Mouse (Mus musculus): ENCODE data around the gene Foxl1.

The Foxl1 gene

GRCm38 (mm10) chr8:121127756-121128375 is at the start of gene Foxl1:
Foxl1 (plus strand) TSS chr8:121127940.
- DNase-seq: no peak

GRCm38 (mm10) chr8:121078721-121079120 is 49.0 kb upstream of the Foxl1 start:
- DNase-seq: no peak

- no peak for DNase-seq
Measured at GRCm38 (mm10) chr8:121079201-121079600, 48.5 kb upstream of the Foxl1 start.

- DNase-seq: no peak
Measured at GRCm38 (mm10) chr8:121079944-121080343, 47.8 kb upstream of the Foxl1 start.

- no peak for DNase-seq
Measured at GRCm38 (mm10) chr8:121080361-121081090, 47.2 kb upstream of the Foxl1 start.

GRCm38 (mm10) chr8:121081398-121081797 is 46.3 kb upstream of the Foxl1 start:
- DNase-seq: no peak

GRCm38 (mm10) chr8:121082218-121083092 is 45.3 kb upstream of the Foxl1 start:
- DNase-seq: no peak

- DNase-seq: peak; percentile 75
Measured at GRCm38 (mm10) chr8:121083093-121083935, 44.4 kb upstream of the Foxl1 start.

GRCm38 (mm10) chr8:121083936-121084209 is 43.9 kb upstream of the Foxl1 start:
- no peak for DNase-seq

- DNase-seq: peak; percentile 29
Measured at GRCm38 (mm10) chr8:121084210-121084951, 43.4 kb upstream of the Foxl1 start, which contains the start of gene Foxf1. Foxf1 (plus strand) TSS chr8:121084386.

- DNase-seq: no peak
Measured at GRCm38 (mm10) chr8:121085011-121085410, 42.7 kb upstream of the Foxl1 start.

GRCm38 (mm10) chr8:121085561-121085960 is 42.2 kb upstream of the Foxl1 start:
- no peak for DNase-seq

GRCm38 (mm10) chr8:121086004-121086900 is 41.5 kb upstream of the Foxl1 start:
- DNase-seq: no peak

- DNase-seq: no peak
Measured at GRCm38 (mm10) chr8:121088281-121088680, 39.5 kb upstream of the Foxl1 start.

- DNase-seq: no peak
Measured at GRCm38 (mm10) chr8:121088871-121089630, 38.7 kb upstream of the Foxl1 start.

- no peak for DNase-seq
Measured at GRCm38 (mm10) chr8:121089631-121090380, 37.9 kb upstream of the Foxl1 start.

- DNase-seq: no peak
Measured at GRCm38 (mm10) chr8:121090716-121091115, 37.0 kb upstream of the Foxl1 start.

GRCm38 (mm10) chr8:121092141-121092540 is 35.6 kb upstream of the Foxl1 start:
- DNase-seq: no peak

- peak; percentile 86 for DNase-seq
Measured at GRCm38 (mm10) chr8:121092627-121093026, 35.1 kb upstream of the Foxl1 start.

Measured in kidney, adult 18-20 months (tissue).